Comparison of ENCODE assay signal across 24 mouse cellular contexts in genomic region chr6:59414816-59415215, GRCm38 (mm10). TPM values are rescaled to one million over a fixed set of nuclear protein-coding genes. Genes with fewer than 3 reads are reported as not detected.
DNase-seq lines count a peak whose midpoint lies in the region; ATAC-seq and TF ChIP-seq lines count a peak whose summit lies in the region.
"Had no signal": no experiment of that assay in that cellular context is flagged by ENCODE, and none has a peak within 500 bp of the region (broad histone marks: within the 10 kb centered on the region; RNA-seq: fewer than 3 reads in every experiment).

No protein-coding gene starts in this region.

- intact Hi-C loops in left cerebral cortex, adult 2 months (cut with DNase I) = no loop called here

- H3K27ac ChIP-seq in kidney, embryonic 15.5 days = no peak overlapping the region
- no peak overlapping the region for H3K27ac ChIP-seq in intestine, embryonic 14.5 days (ENCODE audit: low read depth)
- H3K27ac ChIP-seq in small intestine, adult 2 months (ENCODE audit: insufficient read depth, low read depth, low read length) = peak overlapping the region; percentile 90
- H3K27ac ChIP-seq in left cerebral cortex, adult 2 months = no peak overlapping the region
- H3K27ac ChIP-seq: embryonic facial prominence, embryonic 13.5 days; hindbrain, embryonic 15.5 days; liver, embryonic 13.5 days had no signal

- TF ChIP-seq POLR2A in small intestine, adult 2 months (IDR thresholded peaks at IDR 0.05; ENCODE audit: low read depth, low read length) = no peak

- DNase-seq in kidney, adult 11 months = peak; percentile 77
- no peak for DNase-seq in intestine, embryonic 14.5 days (ENCODE audit: low spot score)
- DNase-seq in kidney, postnatal 10 days = peak; percentile 29
- DNase-seq in spleen, postnatal 14 days (ENCODE audit: low spot score in 2 of 2) = no peak
- no peak for DNase-seq in left cerebral cortex, adult 2 months (ENCODE audit: extremely low spot score in 1 of 2, low spot score in 2 of 2)
- DNase-seq in c-Kit-positive CD71-positive TER-119-positive erythroid progenitor cells, embryonic 14.5 days (ENCODE audit: low spot score) = no peak
- DNase-seq: adrenal gland, postnatal 10 days; cerebellum, adult 11 months; cerebellum, postnatal 14 days; gastrocnemius, postnatal 10 days; heart, adult 18-20 months; heart, postnatal 36 days; layer of hippocampus, postnatal 36 days; liver, embryonic 13.5 days; lung, postnatal 14 days; right cerebral cortex, postnatal 25 days; thymus, postnatal 4 days had no signal

- TF ChIP-seq CTCF in small intestine, adult 2 months (IDR thresholded peaks at IDR 0.05; ENCODE audit: extremely low read depth, insufficient read length, insufficient replicate concordance, low read depth, low read length) = no peak
- TF ChIP-seq CTCF in left cerebral cortex, adult 2 months (IDR thresholded peaks at IDR 0.05) = no peak

- H3K4me1 ChIP-seq in kidney, embryonic 15.5 days = peaks cover 3% of the 10 kb centered on the region; the same call in 1 of the 2 replicates
- 0 out of 2 replicates have a peak, but pooled peaks cover 6% of the 10 kb centered on the region for H3K4me1 ChIP-seq in intestine, embryonic 14.5 days (replicated peaks; ENCODE audit: control insufficient read depth, insufficient read depth, low read length)
- peaks cover 21% of the 10 kb centered on the region; the same call in 1 of the 2 replicates for H3K4me1 ChIP-seq in small intestine, adult 2 months (ENCODE audit: control insufficient read depth, insufficient read depth, insufficient read length, low read length)
- H3K4me1 ChIP-seq: hindbrain, embryonic 15.5 days; liver, embryonic 13.5 days had no signal

- H3K27me3 ChIP-seq in kidney, embryonic 15.5 days = no peaks in the 10 kb centered on the region
- no peaks in the 10 kb centered on the region for H3K27me3 ChIP-seq in intestine, embryonic 14.5 days (replicated peaks; ENCODE audit: control insufficient read depth, insufficient read depth, low read length)
- no peaks in the 10 kb centered on the region for H3K27me3 ChIP-seq in small intestine, adult 2 months (ENCODE audit: control insufficient read depth, insufficient read depth, low read length)
- H3K27me3 ChIP-seq: embryonic facial prominence, embryonic 13.5 days; hindbrain, embryonic 15.5 days; liver, embryonic 13.5 days; Patski had no signal

- no peak overlapping the region for H3K4me2 ChIP-seq in kidney, embryonic 15.5 days
- no peak overlapping the region for H3K4me2 ChIP-seq in intestine, embryonic 14.5 days (ENCODE audit: low read length)
- H3K4me2 ChIP-seq: embryonic facial prominence, embryonic 13.5 days; hindbrain, embryonic 15.5 days; liver, embryonic 13.5 days had no signal

- 83% methylated on average over 6 of the region's 6 CpGs for WGBS in kidney, embryonic 15.5 days
- WGBS in intestine, embryonic 14.5 days = 70% methylated on average over 6 of the region's 6 CpGs
- 25% methylated on average over 6 of the region's 6 CpGs for WGBS in small intestine, adult 2 months

- H3K36me3 ChIP-seq in kidney, embryonic 15.5 days = no peaks in the 10 kb centered on the region
- no peaks in the 10 kb centered on the region for H3K36me3 ChIP-seq in intestine, embryonic 14.5 days (ENCODE audit: control insufficient read depth, insufficient read depth, low read length)
- H3K36me3 ChIP-seq in small intestine, adult 2 months (ENCODE audit: control insufficient read depth, insufficient read depth, low read length) = no peaks in the 10 kb centered on the region
- H3K36me3 ChIP-seq: embryonic facial prominence, embryonic 13.5 days; hindbrain, embryonic 15.5 days; liver, embryonic 13.5 days had no signal

- H3K9me3 ChIP-seq in kidney, embryonic 15.5 days (replicated peaks) = no peaks in the 10 kb centered on the region
- no peaks in the 10 kb centered on the region for H3K9me3 ChIP-seq in intestine, embryonic 14.5 days (ENCODE audit: control insufficient read depth, low read length)
- H3K9me3 ChIP-seq: embryonic facial prominence, embryonic 13.5 days; hindbrain, embryonic 15.5 days; liver, embryonic 13.5 days had no signal

- ATAC-seq in kidney, embryonic 15.5 days (replicated peaks; ENCODE audit: low FRiP score) = no peak
- ATAC-seq in intestine, embryonic 14.5 days (replicated peaks; ENCODE audit: low FRiP score, low TSS enrichment, low read depth) = peak; percentile 64
- ATAC-seq: forebrain, embryonic 14.5 days; midbrain, embryonic 16.5 days; Patski had no signal

- H3K9ac ChIP-seq in kidney, embryonic 15.5 days = no peak overlapping the region
- H3K9ac ChIP-seq in intestine, embryonic 14.5 days (ENCODE audit: low read length) = no peak overlapping the region
- H3K9ac ChIP-seq: embryonic facial prominence, embryonic 13.5 days; hindbrain, embryonic 15.5 days; liver, embryonic 13.5 days had no signal

- no peak overlapping the region for H3K4me3 ChIP-seq in kidney, embryonic 15.5 days (replicated peaks)
- no peak overlapping the region for H3K4me3 ChIP-seq in intestine, embryonic 14.5 days (ENCODE audit: low read depth, low read length)
- no peak overlapping the region for H3K4me3 ChIP-seq in small intestine, adult 2 months (ENCODE audit: low read depth, low read length)
- no peak overlapping the region for H3K4me3 ChIP-seq in left cerebral cortex, adult 2 months
- H3K4me3 ChIP-seq: embryonic facial prominence, embryonic 13.5 days; hindbrain, embryonic 15.5 days; liver, embryonic 13.5 days had no signal

RNA-seq across cellular contexts. Expression of gene Gprin3, which starts 11.3 kb away (rescaled TPM):
- 1.6 and 1.7 TPM in 2 replicates for polyA plus RNA-seq in kidney, embryonic 15.5 days (2015; fragmentation: Nextera tagmentation; extraction: Ambion mirVana)
- 4.2 and 5.3 TPM in 2 replicates for polyA plus RNA-seq in intestine, embryonic 14.5 days (2014; fragmentation: Nextera tagmentation; extraction: Ambion mirVana)
- 1.1 and 3.0 TPM in 2 replicates for polyA plus RNA-seq in small intestine, adult 2 months (2012; rRNA removed)
- 10 to 100 TPM in 1 of 2 experiments, 1 to 10 TPM in 1; 8.0 to 10.9 TPM for total RNA-seq in left cerebral cortex, adult 2 months (2021)

Comparison
In these comparisons a context has a peak if more than half of its experiments do, and no peak if none do; other contexts are left out.
1. DNase-seq: peak in kidney, adult 11 months (single experiment) and kidney, postnatal 10 days (single experiment); none in intestine, embryonic 14.5 days (single experiment), spleen, postnatal 14 days (0 of 2), left cerebral cortex, adult 2 months (0 of 2) and c-Kit-positive CD71-positive TER-119-positive erythroid progenitor cells, embryonic 14.5 days (single experiment).